Mouse (Mus musculus) small intestine, adult 2 months (tissue): Measurements from ENCODE around the gene Ttc24.

Experiments
- CTCF ChIP-seq: fragments of 200-500 bp; IDR thresholded peaks from 2 replicates; pipeline ENCODE4 v1.5.1; 2012; ENCODE audit warnings: low read depth, mild to moderate bottlenecking, control low read depth, inconsistent platforms, low read length, moderate library complexity, mixed read lengths; ENCODE audit not compliant: insufficient replicate concordance, insufficient read length; ENCODE audit errors: extremely low read depth
- POLR2A ChIP-seq: fragments of 200-500 bp; IDR thresholded peaks from 2 replicates; pipeline ENCODE4 v1.6.1; 2012; ENCODE audit warnings: low read depth, mild to moderate bottlenecking, control low read depth, inconsistent platforms, low read length, moderate library complexity

GRCm38 (mm10) chr3:88049532-88049931, 28.6 kb downstream of the Ttc24 start:
- TF ChIP-seq POLR2A (no peak), CTCF (no peak)
